10 mouse cellular contexts compared by ENCODE assay signal in the genomic region with DNA sequence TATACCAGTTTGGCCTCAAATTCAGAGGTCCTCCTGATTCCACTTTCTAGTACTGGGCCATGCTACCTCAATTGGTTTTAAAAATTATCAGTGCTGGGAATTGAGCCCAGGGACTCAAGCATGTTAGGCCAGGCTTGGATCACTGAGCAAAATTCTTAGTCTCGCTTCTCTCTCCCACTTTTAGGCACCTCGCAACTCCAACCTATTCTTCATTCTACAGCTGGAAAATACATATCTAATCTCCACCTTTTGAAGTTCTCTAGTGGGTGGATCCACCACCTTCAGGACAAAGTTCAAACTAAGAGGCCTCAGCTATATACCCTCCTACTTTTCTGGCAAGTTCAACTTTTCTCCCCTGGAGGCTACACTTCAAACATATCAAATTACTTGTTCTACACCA. TPM values are rescaled to one million over a fixed set of nuclear protein-coding genes. Genes with fewer than 3 reads are reported as not detected.
DNase-seq lines count a peak whose midpoint lies in the region; ATAC-seq lines count a peak whose summit lies in the region.
"Had no signal": no experiment of that assay in that cellular context is flagged by ENCODE, and none has a peak within 500 bp of the region (broad histone marks: within the 10 kb centered on the region; RNA-seq: fewer than 3 reads in every experiment).

No protein-coding gene starts in this region.

- WGBS in liver, embryonic 15.5 days (ENCODE audit: insufficient replicate concordance) = 73% methylated on average over 2 of the region's 2 CpGs

- H3K9ac ChIP-seq in liver, embryonic 15.5 days = peak overlapping the region; percentile 63; the same call in 1 of the 2 replicates

- H3K9me3 ChIP-seq in erythroblast, embryonic 14.5 days (ENCODE audit: control insufficient read depth, low read length) = no peaks in the 10 kb centered on the region
- H3K9me3 ChIP-seq in liver, embryonic 15.5 days (replicated peaks) = no peaks in the 10 kb centered on the region

- peaks cover 24% of the 10 kb centered on the region for H3K4me1 ChIP-seq in erythroblast, embryonic 14.5 days (ENCODE audit: control insufficient read depth)
- peaks cover 29% of the 10 kb centered on the region for H3K4me1 ChIP-seq in liver, embryonic 15.5 days (replicated peaks)

- DNase-seq in thymus, postnatal 0 days (ENCODE audit: low spot score) = peak; percentile 9
- DNase-seq in thymus, postnatal 4 days = no peak
- DNase-seq in left cerebral cortex, postnatal 25 days (ENCODE audit: low spot score in 2 of 2) = no peak
- no peak for DNase-seq in retina, embryonic 14.5 days (ENCODE audit: low spot score)
- no peak for DNase-seq in lung, adult 18-20 months

- intact Hi-C loops in left cerebral cortex, postnatal 25 days (cut with DNase I) = loop anchor here (1.0 kb wide), 1 partner anchor 31 kb away; no protein-coding TSS in a partner anchor

- peaks cover 22% of the 10 kb centered on the region for H3K27me3 ChIP-seq in erythroblast, embryonic 14.5 days (ENCODE audit: control insufficient read depth)
- peaks cover 7% of the 10 kb centered on the region; the same call in 1 of the 2 replicates for H3K27me3 ChIP-seq in liver, embryonic 15.5 days

- peak overlapping the region; percentile 98 for H3K4me3 ChIP-seq in erythroblast, embryonic 14.5 days (replicated peaks)
- peak overlapping the region; percentile 97 for H3K4me3 ChIP-seq in liver, embryonic 15.5 days (replicated peaks)

- peaks cover 17% of the 10 kb centered on the region for H3K36me3 ChIP-seq in erythroblast, embryonic 14.5 days (ENCODE audit: control insufficient read depth)
- peaks cover 11% of the 10 kb centered on the region for H3K36me3 ChIP-seq in liver, embryonic 15.5 days (replicated peaks)

- H3K4me2 ChIP-seq in liver, embryonic 15.5 days = peak overlapping the region; percentile 77

- ATAC-seq in erythroblast, adult 5-6 weeks (replicated peaks; ENCODE audit: low FRiP score, poor library complexity, severe bottlenecking) = no peak
- ATAC-seq in liver, embryonic 15.5 days (ENCODE audit: insufficient read depth) = no peak

- H3K27ac ChIP-seq in liver, embryonic 15.5 days (replicated peaks) = peak overlapping the region; percentile 83

RNA-seq across cellular contexts. Expression of a gene that starts 1.1 kb away (rescaled TPM):
- 21.1 and 21.3 TPM in 2 replicates for polyA plus RNA-seq in erythroblast, embryonic 14.5 days (2012)
- total RNA-seq in erythroblast, adult 5-6 weeks (2015; ENCODE audit: low replicate concordance) = 20.9 and 35.2 TPM in 2 replicates
- total RNA-seq in erythroblast, adult 5-6 weeks (2017; ENCODE audit: low replicate concordance) = 24.5 and 33.2 TPM in 2 replicates
- polyA plus RNA-seq in thymus, postnatal 0 days (2015; fragmentation: Nextera tagmentation; extraction: Ambion mirVana) = 6.9 and 10.2 TPM in 2 replicates
- polyA plus RNA-seq in liver, embryonic 15.5 days (2015; fragmentation: Nextera tagmentation; extraction: Ambion mirVana) = 3.7 and 3.9 TPM in 2 replicates
- total RNA-seq in left cerebral cortex, postnatal 25 days (2021) = 10 to 100 TPM; 48.4 to 65.7 TPM

RNA-seq across cellular contexts. Expression of a gene that starts 8.9 kb away (rescaled TPM):
- polyA plus RNA-seq in erythroblast, embryonic 14.5 days (2012) = not detected in 2 replicates
- total RNA-seq in erythroblast, adult 5-6 weeks (2015; ENCODE audit: low replicate concordance) = 0.63 TPM in 1 of 2 replicates, not detected in the other
- 0.42 and 1.7 TPM in 2 replicates for total RNA-seq in erythroblast, adult 5-6 weeks (2017; ENCODE audit: low replicate concordance)
- polyA plus RNA-seq in thymus, postnatal 0 days (2015; fragmentation: Nextera tagmentation; extraction: Ambion mirVana) = 1.4 and 2.3 TPM in 2 replicates
- 0.39 and 0.41 TPM in 2 replicates for polyA plus RNA-seq in liver, embryonic 15.5 days (2015; fragmentation: Nextera tagmentation; extraction: Ambion mirVana)
- 1 to 10 TPM; 3.9 to 4.3 TPM for total RNA-seq in left cerebral cortex, postnatal 25 days (2021)

RNA-seq across cellular contexts. Expression of a gene that starts 34.3 kb away (rescaled TPM):
- not detected in 2 replicates for polyA plus RNA-seq in erythroblast, embryonic 14.5 days (2012)
- total RNA-seq in erythroblast, adult 5-6 weeks (2015; ENCODE audit: low replicate concordance) = 3.8 and 8.2 TPM in 2 replicates
- total RNA-seq in erythroblast, adult 5-6 weeks (2017; ENCODE audit: low replicate concordance) = 8.9 and 24.8 TPM in 2 replicates
- 2.2 and 2.7 TPM in 2 replicates for polyA plus RNA-seq in thymus, postnatal 0 days (2015; fragmentation: Nextera tagmentation; extraction: Ambion mirVana)
- polyA plus RNA-seq in liver, embryonic 15.5 days (2015; fragmentation: Nextera tagmentation; extraction: Ambion mirVana) = 2.3 and 2.7 TPM in 2 replicates
- not detected for total RNA-seq in left cerebral cortex, postnatal 25 days (2021)

RNA-seq across cellular contexts. Expression of a gene that starts 42.5 kb away (rescaled TPM):
- not detected in 2 replicates for polyA plus RNA-seq in erythroblast, embryonic 14.5 days (2012)
- total RNA-seq in erythroblast, adult 5-6 weeks (2015; ENCODE audit: low replicate concordance) = not detected in 2 replicates
- total RNA-seq in erythroblast, adult 5-6 weeks (2017; ENCODE audit: low replicate concordance) = not detected in 2 replicates
- polyA plus RNA-seq in thymus, postnatal 0 days (2015; fragmentation: Nextera tagmentation; extraction: Ambion mirVana) = 0.12 and 0.21 TPM in 2 replicates
- polyA plus RNA-seq in liver, embryonic 15.5 days (2015; fragmentation: Nextera tagmentation; extraction: Ambion mirVana) = not detected in 2 replicates
- total RNA-seq in left cerebral cortex, postnatal 25 days (2021) = under 1 TPM in 1 of 2 experiments, not detected in 1; 0.18 TPM
- total RNA-seq: adrenal gland, adult 18-20 months had no signal
- polyA plus RNA-seq: limb, embryonic 11.5 days had no signal

RNA-seq across cellular contexts. Expression of a gene that starts 50.2 kb away (rescaled TPM):
- not detected in 2 replicates for polyA plus RNA-seq in erythroblast, embryonic 14.5 days (2012)
- not detected in 2 replicates for total RNA-seq in erythroblast, adult 5-6 weeks (2015; ENCODE audit: low replicate concordance)
- not detected in 2 replicates for total RNA-seq in erythroblast, adult 5-6 weeks (2017; ENCODE audit: low replicate concordance)
- polyA plus RNA-seq in thymus, postnatal 0 days (2015; fragmentation: Nextera tagmentation; extraction: Ambion mirVana) = not detected in 2 replicates
- polyA plus RNA-seq in liver, embryonic 15.5 days (2015; fragmentation: Nextera tagmentation; extraction: Ambion mirVana) = not detected in 2 replicates
- not detected for total RNA-seq in left cerebral cortex, postnatal 25 days (2021)
- polyA plus RNA-seq: limb, embryonic 11.5 days had no signal
